Mouse (Mus musculus) ES-E14 (cell line): Measurements from ENCODE around the gene Dnaja3. TPM values are rescaled to one million over a fixed set of nuclear protein-coding genes. Genes with fewer than 3 reads are reported as not detected.

ENCODE experiments used
- DNase-seq: peaks from one replicate; pipeline ENCODE4 v3.0.0-alpha.2; 2013; ENCODE audit warnings: low read depth, low spot score
- H3K27ac ChIP-seq: 2 replicates; pipeline ENCODE4 v1.5.1; 2012; ENCODE audit warnings: low read depth, mild to moderate bottlenecking, low read length, moderate library complexity, mixed read lengths; ENCODE audit not compliant: poor library complexity, insufficient read depth, severe bottlenecking
- H3K36me3 ChIP-seq: 2 replicates; pipeline ENCODE4 v1.6.1; 2012; ENCODE audit warnings: mild to moderate bottlenecking, low read length, moderate library complexity, mixed read lengths; ENCODE audit not compliant: control insufficient read depth, poor library complexity, insufficient read depth, severe bottlenecking
- H3K4me1 ChIP-seq, 2 experiments: fragments of 150-350 bp in 1 of 2; sonication (generic) in 1 of 2; 2 replicates each; pipeline ENCODE4 v1.6.1; 2012; ENCODE audit warnings: low read length in 2 of 2, mild to moderate bottlenecking in 1 of 2, mixed read lengths in 1 of 2; ENCODE audit not compliant: control insufficient read depth in 2 of 2, insufficient read depth in 2 of 2, poor library complexity in 1 of 2
- H3K4me3 ChIP-seq, 2 experiments: fragments of 150-350 bp in 1 of 2; sonication (generic) in 1 of 2; 2 replicates each; pipeline ENCODE4 v1.5.1; 2012; ENCODE audit warnings: low read length in 2 of 2, low read depth in 1 of 2, mild to moderate bottlenecking in 1 of 2, mixed read lengths in 1 of 2; ENCODE audit not compliant: insufficient read depth in 1 of 2, poor library complexity in 1 of 2, severe bottlenecking in 1 of 2
- H3K9ac ChIP-seq: 2 replicates; pipeline ENCODE4 v1.6.1; 2012; ENCODE audit warnings: low read depth, mild to moderate bottlenecking, low read length, mixed read lengths; ENCODE audit not compliant: poor library complexity, insufficient read depth, severe bottlenecking
- H3K9me3 ChIP-seq: fragments of 150-350 bp; sonication (generic); 2 replicates; pipeline ENCODE4 v1.6.1; 2012; ENCODE audit warnings: low read depth, mild to moderate bottlenecking, low read length; ENCODE audit not compliant: control insufficient read depth, insufficient read depth
- CHD2 ChIP-seq: IDR thresholded peaks from 2 replicates; pipeline ENCODE4 v1.6.1; 2014; ENCODE audit warnings: mild to moderate bottlenecking, low read depth, low read length, inconsistent platforms
- HCFC1 ChIP-seq: IDR thresholded peaks from 2 replicates; pipeline ENCODE4 v1.6.1; 2012; ENCODE audit warnings: low read length, inconsistent platforms, borderline replicate concordance; ENCODE audit not compliant: insufficient read depth
- MAFK ChIP-seq: IDR thresholded peaks from 2 replicates; pipeline ENCODE4 v1.6.1; 2014; ENCODE audit warnings: mild to moderate bottlenecking, low read depth, low read length, inconsistent platforms; ENCODE audit not compliant: insufficient read depth
- ZC3H11A ChIP-seq: IDR thresholded peaks from 2 replicates; pipeline ENCODE4 v1.6.1; 2012; ENCODE audit warnings: low read depth, mild to moderate bottlenecking, inconsistent platforms, low read length, borderline replicate concordance
- ZNF384 ChIP-seq: IDR thresholded peaks from 2 replicates; pipeline ENCODE4 v1.6.1; 2012; ENCODE audit warnings: low read depth, low read length, inconsistent platforms
- in situ Hi-C, 2 experiments: fragments of 600-800 bp; cut with MboI; formaldehyde crosslinking; loops; one replicate each; pipeline ENCODE4 v1.15.1; 2025; ENCODE audit warnings: low sequenced_read_pairs in 2 of 2, inconsistent platforms in 1 of 2; ENCODE audit not compliant: unreplicated experiment in 2 of 2
- total RNA-seq: library from RNA; depleted of rRNA; stranded (reverse); fragments of 300-350 nt; gene quantifications from 2 replicates; pipeline ENCODE4 v1.2.3, GENCODE M21; 2012

Dnaja3 gene
- total RNA-seq, 1 experiment, result 53.2 TPM

DNA sequence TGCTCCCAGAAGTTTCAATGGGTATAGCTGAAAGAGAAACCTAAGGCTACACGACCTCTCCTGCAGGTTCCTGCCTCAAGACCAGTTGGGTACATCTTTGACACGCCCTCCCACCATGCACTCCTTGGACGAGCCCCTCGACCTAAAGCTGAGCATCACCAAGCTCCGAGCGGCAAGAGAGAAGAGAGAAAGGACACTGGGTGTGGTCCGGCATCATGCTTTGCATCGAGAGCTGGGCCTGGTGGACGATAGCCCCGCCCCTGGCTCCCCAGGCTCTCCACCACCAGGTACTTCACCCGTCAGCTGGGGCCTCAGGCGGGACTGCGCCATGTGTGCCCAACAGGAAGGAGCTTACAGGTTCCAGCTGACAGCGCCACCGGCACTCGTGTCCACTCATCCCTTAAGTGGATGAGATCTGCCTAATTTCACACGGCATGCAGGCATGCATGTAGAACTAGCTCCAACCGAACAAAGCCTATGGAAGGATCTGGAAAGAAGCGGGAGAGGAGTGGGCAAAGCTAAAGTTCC lies 31.2 kb upstream of the Dnaja3 start:
- DNase-seq, result no peak
- no peak overlapping the region for H3K27ac ChIP-seq
- H3K36me3 ChIP-seq, result peaks cover 35% of the 10 kb centered on the region
- no peak overlapping the region for H3K9ac ChIP-seq
- peaks cover 8 to 47% of the 10 kb centered on the region in 2 experiments for H3K4me1 ChIP-seq
- in situ Hi-C loops, result no loop called here
- H3K4me3 ChIP-seq, result peak overlapping the region in 1 of 2 experiments; percentile 15; a peak in 1 of 4 replicates
- no peak for TF ChIP-seq MAFK
- TF ChIP-seq CHD2, result no peak
- no peak for TF ChIP-seq ZNF384
- TF ChIP-seq ZC3H11A, result no peak
- no peak for TF ChIP-seq HCFC1
- no peaks in the 10 kb centered on the region for H3K9me3 ChIP-seq

DNA sequence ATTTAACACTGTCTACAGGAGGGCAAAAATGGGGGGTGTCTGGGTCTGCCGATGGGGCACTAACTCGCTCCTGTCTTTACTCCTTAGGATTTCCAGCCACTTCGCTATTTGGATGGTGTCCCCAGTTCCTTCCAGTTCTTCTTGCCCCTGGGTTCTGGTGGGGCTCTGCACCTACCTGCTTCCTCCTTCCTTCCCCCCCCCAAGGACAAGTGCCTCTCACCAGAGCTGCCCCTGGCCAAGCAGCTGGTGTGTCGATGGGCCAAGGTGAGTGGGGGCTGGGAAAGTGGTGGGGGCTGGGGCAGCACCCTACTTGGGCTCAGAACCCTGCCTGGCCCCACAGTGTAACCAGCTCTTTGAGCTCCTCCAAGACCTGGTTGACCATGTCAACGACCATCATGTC lies 28.6 kb upstream of the Dnaja3 start:
- Histone ChIP-seq H3K36me3 (peaks cover 55% of the 10 kb centered on the region), H3K4me1 (peaks cover 0 to 21% of the 10 kb centered on the region in 2 experiments), H3K4me3 (no peak overlapping the region), H3K27ac (no peak overlapping the region), H3K9ac (no peak overlapping the region), H3K9me3 (no peaks in the 10 kb centered on the region)
- no peak for DNase-seq
- in situ Hi-C loops, result no loop called here
- TF ChIP-seq HCFC1 (no peak), CHD2 (no peak), MAFK (no peak), ZNF384 (no peak), ZC3H11A (no peak)

DNA sequence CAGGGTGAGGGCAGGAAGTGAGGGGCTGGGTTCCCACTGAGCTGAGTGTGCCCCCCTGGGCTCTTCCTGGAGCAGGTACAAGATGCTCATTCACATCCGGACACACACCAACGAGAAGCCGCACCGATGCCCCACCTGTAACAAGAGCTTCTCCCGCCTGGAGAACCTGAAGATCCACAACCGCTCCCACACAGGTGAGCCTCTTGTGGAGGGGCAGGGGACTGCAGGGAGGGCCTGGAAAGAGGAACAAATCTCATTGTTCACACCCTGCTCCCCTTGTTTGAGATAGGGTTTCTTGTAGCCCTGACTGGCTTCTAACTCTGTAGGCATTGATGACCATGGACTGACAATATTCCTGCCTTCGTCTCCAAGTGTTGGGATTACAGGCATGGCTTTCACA lies 28.1 kb upstream of the Dnaja3 start:
- no peak for DNase-seq
- H3K36me3 ChIP-seq, result peaks cover 55% of the 10 kb centered on the region
- H3K4me1 ChIP-seq, result peaks cover 0 to 17% of the 10 kb centered on the region in 2 experiments

DNA sequence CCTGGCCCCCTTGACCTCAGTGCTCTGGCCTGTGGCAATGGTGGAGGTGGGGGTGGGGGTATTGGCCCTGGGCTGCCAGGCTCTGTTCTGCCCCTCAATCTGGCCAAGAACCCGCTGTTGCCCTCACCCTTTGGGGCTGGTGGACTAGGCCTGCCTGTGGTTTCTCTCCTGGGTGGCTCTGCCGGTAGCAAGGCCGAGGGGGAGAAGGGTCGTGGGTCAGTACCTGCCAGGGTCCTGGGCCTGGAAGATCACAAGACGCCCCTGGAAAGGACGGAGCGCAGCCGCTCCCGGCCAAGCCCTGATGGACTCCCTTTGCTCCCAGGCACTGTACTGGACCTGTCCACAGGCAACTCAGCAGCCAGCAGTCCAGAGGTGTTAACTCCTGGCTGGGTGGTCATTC lies 26.1 kb upstream of the Dnaja3 start:
- Histone ChIP-seq H3K9me3 (no peaks in the 10 kb centered on the region), H3K27ac (no peak overlapping the region), H3K4me3 (no peak overlapping the region), H3K9ac (no peak overlapping the region), H3K36me3 (peaks cover 51% of the 10 kb centered on the region), H3K4me1 (peaks cover 0 to 3% of the 10 kb centered on the region in 2 experiments; a peak in 1 of 4 replicates)
- no peak for DNase-seq
- no peak for TF ChIP-seq CHD2
- TF ChIP-seq HCFC1, result no peak
- no peak for TF ChIP-seq ZC3H11A
- TF ChIP-seq ZNF384, result no peak
- no peak for TF ChIP-seq MAFK
- in situ Hi-C loops, result no loop called here

More for the DNA sequence above, 28.1 kb upstream of the Dnaja3 start:
- Histone ChIP-seq H3K4me3 (no peak overlapping the region), H3K27ac (no peak overlapping the region), H3K9ac (no peak overlapping the region), H3K9me3 (no peaks in the 10 kb centered on the region)
- in situ Hi-C loops, result no loop called here
- TF ChIP-seq CHD2 (no peak), ZC3H11A (no peak), HCFC1 (no peak), ZNF384 (no peak), MAFK (no peak)

DNA sequence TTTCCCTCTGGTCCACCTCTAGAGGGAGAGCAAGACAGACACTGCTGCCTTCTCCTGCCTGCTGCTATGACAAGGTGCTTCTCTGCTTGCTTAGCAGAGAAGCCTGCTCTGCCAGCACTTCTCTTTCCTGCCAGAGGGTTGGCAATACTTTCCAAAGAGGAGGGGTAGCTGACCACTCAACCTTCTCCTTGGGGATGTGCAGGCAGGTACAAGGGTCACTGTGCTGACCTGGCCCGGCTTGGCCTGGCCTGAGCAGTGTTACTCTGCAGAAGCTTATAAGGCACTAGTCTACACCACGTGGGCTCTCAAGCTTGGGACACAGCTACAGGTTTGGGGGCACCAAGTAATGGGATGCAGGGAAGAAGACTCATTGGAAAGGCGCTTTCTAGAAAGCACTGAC lies 25.1 kb upstream of the Dnaja3 start:
- Histone ChIP-seq H3K4me1 (no peaks in the 10 kb centered on the region; a peak in 1 of 4 replicates), H3K4me3 (no peak overlapping the region), H3K36me3 (peaks cover 47% of the 10 kb centered on the region), H3K9me3 (no peaks in the 10 kb centered on the region), H3K9ac (no peak overlapping the region), H3K27ac (no peak overlapping the region)
- no peak for DNase-seq
- TF ChIP-seq CHD2, result no peak
- TF ChIP-seq ZNF384, result no peak
- no peak for TF ChIP-seq HCFC1
- no peak for TF ChIP-seq MAFK
- in situ Hi-C loops, result no loop called here
